Mouse (Mus musculus) spleen, postnatal 14 days (tissue): ENCODE measurements around the gene Vmac.

ENCODE experiments used
- DNase-seq, 2 experiments: peaks; one replicate each; pipeline ENCODE4 v3.0.0; 2021 to 2022; ENCODE audit warnings: low spot score in 2 of 2

Vmac gene

DNA sequence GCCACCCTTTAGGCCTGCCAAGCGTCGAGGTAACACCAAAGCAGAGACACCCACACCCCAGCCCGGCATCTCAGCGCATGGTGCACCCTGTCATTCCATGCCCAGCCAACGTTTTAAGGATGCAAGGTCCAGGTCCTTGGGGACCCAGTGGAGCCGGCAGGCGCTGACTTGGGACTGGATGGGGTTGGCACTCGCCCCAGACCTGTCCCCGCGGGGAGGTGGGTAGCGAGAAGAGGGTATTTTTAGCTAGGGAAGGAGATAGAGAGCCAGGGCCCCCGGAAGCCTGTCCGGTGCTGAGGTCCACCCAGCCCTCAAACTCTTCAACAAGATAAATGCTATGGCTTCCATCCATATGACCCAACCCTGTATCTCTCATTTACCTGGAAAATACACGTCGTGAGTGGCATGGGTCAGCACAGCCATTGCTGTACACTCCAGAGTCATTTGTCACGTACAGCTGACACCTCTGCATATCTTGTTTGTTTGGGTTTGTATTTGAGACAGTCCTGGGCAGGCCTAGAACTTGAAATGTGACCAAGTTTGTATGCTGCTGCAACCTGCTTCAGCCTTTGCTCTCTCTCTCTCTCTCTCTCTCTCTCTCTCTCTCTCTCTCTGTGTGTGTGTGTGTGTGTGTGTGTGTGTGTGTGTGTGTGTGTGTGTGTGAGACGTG, 22.4 kb upstream of the Vmac start:
- DNase-seq, result no peak

DNA sequence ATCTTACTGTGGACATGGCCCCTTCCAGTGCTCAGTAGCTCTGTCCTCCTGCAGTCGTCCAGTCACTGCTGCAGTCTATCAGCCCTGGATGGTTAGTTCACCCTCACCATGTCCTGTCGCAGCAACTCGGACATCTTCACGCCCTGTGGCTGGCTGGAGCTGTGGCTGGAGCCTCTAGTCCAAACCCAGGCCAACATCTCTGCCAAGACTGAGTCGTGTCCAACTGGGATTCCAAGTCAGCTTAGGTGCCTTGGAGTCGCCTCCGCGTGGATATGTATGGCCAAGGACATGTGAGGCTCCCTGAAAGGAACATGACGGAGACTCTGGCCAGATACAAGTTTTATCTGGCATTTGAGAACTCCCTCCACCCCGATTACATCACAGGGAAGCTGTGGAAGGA, 20.4 kb upstream of the Vmac start:
- DNase-seq, result no peak

DNA sequence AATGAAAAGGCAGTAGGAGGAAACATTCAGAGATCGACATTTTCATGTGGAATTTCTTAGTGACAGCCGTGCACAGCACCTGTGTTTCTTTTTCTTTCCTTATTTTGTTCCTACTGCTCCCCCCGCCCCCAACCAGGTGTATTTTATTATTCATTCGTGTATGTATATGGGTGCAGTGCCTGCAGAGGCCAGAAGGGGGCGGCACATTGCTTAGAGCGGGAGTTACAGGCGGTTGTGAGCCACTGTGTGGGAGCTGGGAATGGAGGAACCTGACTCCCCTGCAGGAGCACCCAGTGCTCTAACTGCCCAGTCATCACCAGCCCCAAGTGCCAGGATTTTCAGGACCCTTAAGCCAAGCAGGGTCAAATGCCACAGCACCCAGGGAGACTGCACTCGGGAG, 18.7 kb upstream of the Vmac start:
- DNase-seq, result no peak

- no peak for DNase-seq
Observed at GRCm38 (mm10) chr17:56729656-56730055, 11.8 kb upstream of the Vmac start.

DNA sequence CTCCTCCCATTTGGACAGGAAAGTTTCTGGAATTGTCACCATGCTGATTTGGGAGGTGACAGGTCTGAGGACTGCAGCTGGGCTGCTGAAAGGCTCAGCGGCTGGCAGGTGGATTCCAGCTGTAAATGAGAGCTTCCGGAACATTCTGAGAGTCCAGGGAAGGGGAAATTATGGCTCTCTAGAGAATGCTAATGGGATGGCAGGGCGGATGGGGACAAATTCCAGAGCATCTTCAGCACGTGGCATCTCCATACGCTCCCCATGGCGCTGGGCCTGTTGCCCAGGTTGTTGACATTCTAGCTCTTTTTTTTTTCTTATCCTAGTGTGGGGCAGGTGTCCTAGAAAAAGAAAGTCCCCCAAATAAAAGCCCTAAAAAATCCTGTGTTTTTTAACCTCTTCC, 11.3 kb upstream of the Vmac start:
- DNase-seq, result no peak

GRCm38 (mm10) chr17:56728117-56728516, 10.3 kb upstream of the Vmac start:
- DNase-seq, result no peak

GRCm38 (mm10) chr17:56727659-56728058, 9.8 kb upstream of the Vmac start:
- DNase-seq, result no peak

DNA sequence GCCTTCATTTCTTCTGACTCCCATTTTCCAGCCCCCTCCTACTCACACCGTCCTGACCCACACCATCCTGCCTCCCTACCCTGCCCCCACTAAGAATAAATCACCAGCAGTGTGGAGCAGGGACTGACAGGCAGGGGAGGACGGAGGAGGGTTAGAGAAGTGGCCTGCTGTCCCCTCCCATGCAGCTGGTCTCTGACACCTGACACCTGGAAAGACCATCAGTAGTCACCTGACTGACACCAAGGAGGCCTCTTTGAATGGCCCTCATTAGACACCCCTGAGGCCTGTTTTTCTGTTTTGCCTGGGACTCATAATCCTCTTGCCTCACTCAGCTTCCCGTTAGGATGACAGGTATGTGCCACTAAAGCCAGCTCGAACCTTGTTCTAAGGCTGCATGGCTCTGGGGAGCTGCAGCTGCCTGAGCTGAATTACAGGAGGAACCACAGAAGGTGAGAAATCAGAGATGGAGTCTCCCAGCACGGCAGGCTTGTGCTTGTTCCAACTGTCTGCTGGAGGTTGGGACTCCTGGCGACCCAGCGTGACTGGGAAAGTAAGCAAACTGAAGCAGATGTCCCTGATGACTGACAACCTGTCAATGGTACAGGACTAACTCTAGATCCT, 9.3 kb upstream of the Vmac start:
- DNase-seq, result no peak

GRCm38 (mm10) chr17:56723419-56724161, 5.8 kb upstream of the Vmac start:
- DNase-seq, result no peak

DNA sequence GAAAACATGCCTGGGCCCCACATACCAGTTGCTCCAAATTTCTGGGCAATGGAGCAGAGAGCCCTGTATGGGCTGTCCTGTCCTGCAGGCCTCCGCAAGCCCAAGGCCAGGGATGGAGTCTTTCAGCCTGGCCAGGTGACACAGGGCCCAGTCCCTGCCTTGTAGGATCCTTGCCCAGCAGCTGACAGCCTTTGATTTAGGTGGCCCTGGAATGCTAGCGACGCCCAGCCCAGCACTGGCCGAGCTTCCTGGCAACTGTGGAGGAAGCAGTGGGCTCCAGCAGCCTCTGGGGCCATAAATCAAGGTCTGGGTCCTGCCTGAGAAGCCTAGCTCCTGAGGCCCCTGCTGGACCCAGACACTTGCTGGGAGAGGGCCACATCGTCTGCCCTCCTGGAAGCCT, 4.6 kb upstream of the Vmac start:
- no peak for DNase-seq

- peak; percentile 90 to 94 for DNase-seq
Observed at GRCm38 (mm10) chr17:56716655-56717362, 1.0 kb downstream of the Vmac start.

DNA sequence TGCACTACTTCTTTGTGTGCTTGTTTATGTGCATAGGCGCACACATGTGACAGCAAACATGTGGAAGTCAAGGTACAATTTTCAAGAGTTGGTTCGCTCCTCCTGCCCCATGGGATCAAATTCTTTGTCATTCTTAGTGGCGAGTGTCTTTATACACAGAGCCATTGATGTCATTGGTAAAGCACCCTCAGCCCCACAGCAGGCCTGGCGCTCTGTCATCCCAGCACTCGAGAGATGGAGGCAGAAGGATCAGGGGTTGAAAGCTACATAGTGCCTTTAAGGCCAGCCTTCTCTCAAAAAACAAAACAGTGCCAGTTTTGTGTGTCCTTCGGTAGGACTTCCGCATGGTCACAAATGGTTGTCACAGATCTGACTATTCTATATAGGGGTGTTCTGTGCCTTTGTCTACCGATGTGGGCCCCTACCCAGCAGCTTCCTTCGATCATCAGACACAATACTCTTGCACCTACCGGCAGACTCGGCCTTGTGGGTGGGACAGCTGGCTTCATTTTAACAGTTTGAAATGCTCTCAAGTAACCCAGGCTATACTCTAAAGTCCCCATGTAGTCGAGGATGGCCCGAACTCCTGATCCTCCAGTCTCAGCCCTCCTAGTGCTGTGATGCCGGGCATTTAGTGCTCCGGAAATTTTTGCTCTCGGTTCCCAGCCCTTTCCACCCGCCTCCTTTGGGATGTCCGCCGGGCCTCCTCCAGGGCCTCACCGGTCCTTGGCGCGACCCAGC, 1.7 kb downstream of the Vmac start:
- DNase-seq, result no peak

DNA sequence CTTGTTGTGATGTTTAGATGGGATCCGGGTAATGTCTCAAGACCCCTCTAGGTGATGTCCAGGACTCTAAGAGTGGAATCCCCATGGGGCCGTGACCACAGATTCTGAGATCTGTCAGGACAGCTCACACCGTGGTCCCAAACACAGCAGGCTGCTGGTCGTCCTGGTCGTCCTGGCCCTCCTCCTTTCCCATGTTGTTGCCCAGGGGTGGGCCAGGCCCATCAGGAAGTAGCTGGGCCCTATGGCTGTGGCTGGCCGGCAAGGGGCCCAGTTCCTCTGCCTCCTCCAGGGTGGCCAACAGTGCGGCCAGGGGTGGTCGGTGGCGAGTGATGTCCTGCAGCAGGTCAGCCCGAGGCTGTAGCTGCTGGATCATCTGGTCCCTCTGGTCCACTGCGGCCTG, 2.5 kb downstream of the Vmac start:
- no peak for DNase-seq

GRCm38 (mm10) chr17:56709708-56710107, 8.1 kb downstream of the Vmac start:
- DNase-seq, result no peak

DNA sequence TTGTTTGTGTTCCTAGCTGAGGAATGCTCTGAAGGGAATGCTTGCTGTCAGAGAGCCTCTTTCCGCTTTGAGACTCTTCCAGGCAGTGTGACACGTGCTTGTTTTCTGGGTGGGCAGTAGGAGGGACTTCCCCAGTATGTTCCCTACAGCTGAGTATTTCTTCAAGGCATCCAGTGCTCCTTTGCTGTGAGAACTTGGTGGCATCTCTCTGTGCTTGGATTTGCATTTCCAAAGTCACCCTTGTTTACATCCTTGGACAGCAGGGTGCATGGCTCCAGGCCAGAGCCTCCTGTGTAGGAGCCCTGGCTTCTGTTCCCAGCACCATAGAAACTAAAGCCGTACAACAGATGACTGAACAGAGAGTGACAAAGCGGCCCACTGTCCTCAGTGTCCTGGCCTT, 9.1 kb downstream of the Vmac start:
- no peak for DNase-seq

GRCm38 (mm10) chr17:56706515-56706914, 11.3 kb downstream of the Vmac start:
- no peak for DNase-seq

- DNase-seq, result no peak
Observed at GRCm38 (mm10) chr17:56703038-56703437, 14.8 kb downstream of the Vmac start.

GRCm38 (mm10) chr17:56700451-56700850, 17.4 kb downstream of the Vmac start:
- DNase-seq, result no peak

GRCm38 (mm10) chr17:56693851-56694310, 23.9 kb downstream of the Vmac start:
- DNase-seq, result no peak

DNA sequence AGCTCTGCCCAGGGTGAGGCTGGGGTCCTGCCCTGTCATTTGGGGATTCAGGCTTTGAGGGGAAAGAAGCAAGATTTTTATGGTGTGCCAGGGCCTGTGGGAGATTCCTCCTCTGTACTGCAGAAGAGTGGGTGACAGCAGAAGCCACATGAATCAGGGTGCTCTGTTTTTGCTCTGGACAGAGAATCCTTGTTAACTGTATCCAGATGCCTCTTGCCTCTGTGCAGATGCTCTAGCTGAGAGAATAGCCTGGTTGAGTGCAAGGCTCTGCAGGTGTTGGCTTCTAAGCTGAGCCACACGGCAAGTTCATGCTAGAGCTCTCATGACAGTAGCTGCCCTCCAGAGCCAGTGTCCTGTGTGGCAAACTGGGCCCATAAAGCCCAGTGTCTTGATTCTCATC, 24.4 kb downstream of the Vmac start:
- no peak for DNase-seq

GRCm38 (mm10) chr17:56688689-56689088, 29.1 kb downstream of the Vmac start:
- DNase-seq, result no peak

DNA sequence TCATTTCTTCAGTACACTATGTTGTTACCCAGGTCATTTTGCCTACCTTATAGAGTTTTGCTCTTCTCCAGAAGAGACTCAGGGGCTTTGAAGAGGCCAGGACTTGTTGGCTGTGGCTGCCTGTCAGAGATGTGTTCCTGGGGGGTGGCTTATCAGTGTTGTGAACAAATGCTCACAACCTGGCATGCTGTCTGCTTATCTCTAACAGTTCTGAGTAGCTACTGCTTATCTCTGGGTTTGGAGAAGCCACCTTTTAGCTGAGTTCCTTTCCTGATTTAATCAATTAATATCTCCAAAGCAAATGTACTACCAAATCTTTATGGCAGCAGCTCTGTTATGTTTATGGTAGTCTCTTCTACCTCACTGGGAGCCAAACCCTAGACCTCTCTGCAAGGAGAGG, 29.8 kb downstream of the Vmac start:
- DNase-seq, result no peak
